Mouse (Mus musculus): Measurements from ENCODE around the gene A730015C16Rik. TPM values are rescaled to one million over a fixed set of nuclear protein-coding genes. Genes with fewer than 3 reads are reported as not detected.

Gene A730015C16Rik
- polyA plus RNA-seq, 1 experiment: 0.22 TPM

- H3K4me3 ChIP-seq (replicated peaks): peak within 1 kb of the TSS; percentile 96
- H3K36me3 ChIP-seq (replicated peaks; ENCODE audit: low read length): peaks cover 15% of the 10 kb centered on the region
- peaks cover 32% of the 10 kb centered on the region for H3K4me1 ChIP-seq
- no peaks in the 10 kb centered on the region for H3K9me3 ChIP-seq
- no peak for TF ChIP-seq FLI1 (IDR thresholded peaks at IDR 0.05; ENCODE audit: low read length)
- TF ChIP-seq GATA1 (IDR thresholded peaks at IDR 0.05; ENCODE audit: borderline replicate concordance, low read length): no peak
- no peaks in the 10 kb centered on the region for H3K27me3 ChIP-seq (replicated peaks)
Measured at GRCm38 (mm10) chr4:108832916-108833827, 15.2 kb downstream of the A730015C16Rik start, which contains the start of gene Btf3l4. Gene Btf3l4, minus strand, starts transcription at chr4:108833614.

GRCm38 (mm10) chr4:108830698-108831097 lies 17.7 kb downstream of the A730015C16Rik start:
- no peak for TF ChIP-seq FLI1 (IDR thresholded peaks at IDR 0.05; ENCODE audit: low read length)
- no peak for TF ChIP-seq GATA1 (IDR thresholded peaks at IDR 0.05; ENCODE audit: borderline replicate concordance, low read length)
- H3K4me3 ChIP-seq (replicated peaks): no peak overlapping the region
- no peaks in the 10 kb centered on the region for H3K27me3 ChIP-seq (replicated peaks)
- H3K9me3 ChIP-seq: no peaks in the 10 kb centered on the region
- H3K4me1 ChIP-seq: peaks cover 22% of the 10 kb centered on the region
- H3K36me3 ChIP-seq (replicated peaks; ENCODE audit: low read length): peaks cover 38% of the 10 kb centered on the region

GRCm38 (mm10) chr4:108826643-108827042 lies 21.8 kb downstream of the A730015C16Rik start:
- H3K27me3 ChIP-seq (replicated peaks): no peaks in the 10 kb centered on the region
- H3K9me3 ChIP-seq: no peaks in the 10 kb centered on the region
- TF ChIP-seq FLI1 (IDR thresholded peaks at IDR 0.05; ENCODE audit: low read length) (no peak), GATA1 (IDR thresholded peaks at IDR 0.05; ENCODE audit: borderline replicate concordance, low read length) (no peak)
- H3K36me3 ChIP-seq (replicated peaks; ENCODE audit: low read length): peaks cover 76% of the 10 kb centered on the region
- H3K4me1 ChIP-seq: peaks cover 2% of the 10 kb centered on the region; the same call in 1 of the 2 replicates
- H3K4me3 ChIP-seq (replicated peaks): no peak overlapping the region

GRCm38 (mm10) chr4:108826096-108826495 lies 22.3 kb downstream of the A730015C16Rik start:
- TF ChIP-seq FLI1 (IDR thresholded peaks at IDR 0.05; ENCODE audit: low read length) (no peak), GATA1 (IDR thresholded peaks at IDR 0.05; ENCODE audit: borderline replicate concordance, low read length) (no peak)
- no peaks in the 10 kb centered on the region; the same call in 1 of the 2 replicates for H3K4me1 ChIP-seq
- H3K36me3 ChIP-seq (replicated peaks; ENCODE audit: low read length): peaks cover 81% of the 10 kb centered on the region
- no peaks in the 10 kb centered on the region for H3K9me3 ChIP-seq
- no peaks in the 10 kb centered on the region for H3K27me3 ChIP-seq (replicated peaks)
- no peak overlapping the region for H3K4me3 ChIP-seq (replicated peaks)

- Histone ChIP-seq H3K36me3 (replicated peaks; ENCODE audit: low read length) (peaks cover 85% of the 10 kb centered on the region), H3K4me1 (no peaks in the 10 kb centered on the region), H3K27me3 (replicated peaks) (no peaks in the 10 kb centered on the region), H3K9me3 (no peaks in the 10 kb centered on the region), H3K4me3 (replicated peaks) (no peak overlapping the region)
- no peak for TF ChIP-seq FLI1 (IDR thresholded peaks at IDR 0.05; ENCODE audit: low read length)
- TF ChIP-seq GATA1 (IDR thresholded peaks at IDR 0.05; ENCODE audit: borderline replicate concordance, low read length): no peak
Measured at GRCm38 (mm10) chr4:108825677-108826076, 22.7 kb downstream of the A730015C16Rik start.

- H3K36me3 ChIP-seq (replicated peaks; ENCODE audit: low read length): peaks cover 6% of the 10 kb centered on the region
- no peak overlapping the region for H3K4me3 ChIP-seq (replicated peaks)
- peaks cover 9% of the 10 kb centered on the region for H3K27me3 ChIP-seq (replicated peaks)
- peaks cover 5% of the 10 kb centered on the region; the same call in 1 of the 2 replicates for H3K4me1 ChIP-seq
- no peak for TF ChIP-seq GATA1 (IDR thresholded peaks at IDR 0.05; ENCODE audit: borderline replicate concordance, low read length)
- no peak for TF ChIP-seq FLI1 (IDR thresholded peaks at IDR 0.05; ENCODE audit: low read length)
- H3K9me3 ChIP-seq: no peaks in the 10 kb centered on the region
Measured at GRCm38 (mm10) chr4:108811550-108811949, 36.9 kb downstream of the A730015C16Rik start.

- peaks cover 9% of the 10 kb centered on the region for H3K27me3 ChIP-seq (replicated peaks)
- TF ChIP-seq FLI1 (IDR thresholded peaks at IDR 0.05; ENCODE audit: low read length) (no peak), GATA1 (IDR thresholded peaks at IDR 0.05; ENCODE audit: borderline replicate concordance, low read length) (no peak)
Measured at GRCm38 (mm10) chr4:108811142-108811541, 37.3 kb downstream of the A730015C16Rik start.

GRCm38 (mm10) chr4:108803535-108803934 lies 44.9 kb downstream of the A730015C16Rik start:
- no peaks in the 10 kb centered on the region for H3K9me3 ChIP-seq
- TF ChIP-seq FLI1 (IDR thresholded peaks at IDR 0.05; ENCODE audit: low read length) (no peak), GATA1 (IDR thresholded peaks at IDR 0.05; ENCODE audit: borderline replicate concordance, low read length) (no peak)
- peaks cover 12% of the 10 kb centered on the region for H3K27me3 ChIP-seq (replicated peaks)
- no peaks in the 10 kb centered on the region for H3K36me3 ChIP-seq (replicated peaks; ENCODE audit: low read length)
- H3K4me3 ChIP-seq (replicated peaks): no peak overlapping the region
- peaks cover 5% of the 10 kb centered on the region; the same call in 1 of the 2 replicates for H3K4me1 ChIP-seq

More at GRCm38 (mm10) chr4:108811142-108811541, 37.3 kb downstream of the A730015C16Rik start:
- Histone ChIP-seq H3K36me3 (replicated peaks; ENCODE audit: low read length) (peaks cover 6% of the 10 kb centered on the region), H3K4me3 (replicated peaks) (no peak overlapping the region), H3K9me3 (no peaks in the 10 kb centered on the region), H3K4me1 (peaks cover 5% of the 10 kb centered on the region; the same call in 1 of the 2 replicates)

- no peaks in the 10 kb centered on the region for H3K9me3 ChIP-seq
- H3K4me1 ChIP-seq: 0 out of 2 replicates have a peak, but pooled peaks cover 4% of the 10 kb centered on the region
- H3K36me3 ChIP-seq (replicated peaks; ENCODE audit: low read length): no peaks in the 10 kb centered on the region
- no peak overlapping the region for H3K4me3 ChIP-seq (replicated peaks)
- H3K27me3 ChIP-seq (replicated peaks): peaks cover 6% of the 10 kb centered on the region
- TF ChIP-seq FLI1 (IDR thresholded peaks at IDR 0.05; ENCODE audit: low read length): no peak
- no peak for TF ChIP-seq GATA1 (IDR thresholded peaks at IDR 0.05; ENCODE audit: borderline replicate concordance, low read length)
Measured at GRCm38 (mm10) chr4:108798083-108798830, 50.2 kb downstream of the A730015C16Rik start.

Other genes starting within 250 kb of the A730015C16Rik start
- gene Cc2d1b, start 228.7 kb downstream of the A730015C16Rik start, polyA plus RNA-seq (2012; ENCODE audit: insufficient read depth, low replicate concordance): 24.8 and 45.3 TPM in 2 replicates
- not detected in 2 replicates for gene 3110021N24Rik, start 129.0 kb downstream of the A730015C16Rik start, polyA plus RNA-seq (2012; ENCODE audit: insufficient read depth, low replicate concordance)
- gene Zfyve9, start 67.8 kb downstream of the A730015C16Rik start, polyA plus RNA-seq (2012; ENCODE audit: insufficient read depth, low replicate concordance): 0.01 TPM in 1 of 2 replicates, not detected in the other
- 4.9 and 5.4 TPM in 2 replicates for gene Btf3l4, start 15.0 kb downstream of the A730015C16Rik start, polyA plus RNA-seq (2012; ENCODE audit: insufficient read depth, low replicate concordance)
- 6.4 TPM in 1 of 2 replicates, not detected in the other for gene Txndc12, start 14.0 kb downstream of the A730015C16Rik start, polyA plus RNA-seq (2012; ENCODE audit: insufficient read depth, low replicate concordance)
- gene Kti12, start 834 bp downstream of the A730015C16Rik start, polyA plus RNA-seq (2012; ENCODE audit: insufficient read depth, low replicate concordance): 33.5 and 40.0 TPM in 2 replicates
- gene Rab3b, start 30.4 kb upstream of the A730015C16Rik start, polyA plus RNA-seq (2012; ENCODE audit: insufficient read depth, low replicate concordance): not detected in 2 replicates
- gene Nrd1, start 152.0 kb upstream of the A730015C16Rik start, polyA plus RNA-seq (2012; ENCODE audit: insufficient read depth, low replicate concordance): 4.8 and 14.6 TPM in 2 replicates

All from megakaryocyte, embryonic 14.5 days (primary cell).